Mouse (Mus musculus) brain, embryonic 14.5 days (tissue): ENCODE data around the gene Maats1. TPM values are rescaled to one million over a fixed set of nuclear protein-coding genes. Genes with fewer than 3 reads are reported as not detected.

Experiments
- DNase-seq: peaks from one replicate; pipeline ENCODE4 v3.0.0-alpha.2; 2011; ENCODE audit warnings: low read depth
- CTCF ChIP-seq: fragments of 200-500 bp; IDR thresholded peaks from 2 replicates; pipeline ENCODE4 v1.5.1; 2012; ENCODE audit warnings: inconsistent platforms, mild to moderate bottlenecking, moderate library complexity, borderline replicate concordance; ENCODE audit not compliant: insufficient read depth, insufficient read length; ENCODE audit errors: extremely low read depth
- POLR2A ChIP-seq: fragments of 200-500 bp; IDR thresholded peaks from 2 replicates; pipeline ENCODE4 v1.6.1; 2012; ENCODE audit warnings: mild to moderate bottlenecking, inconsistent platforms, borderline replicate concordance; ENCODE audit not compliant: poor library complexity, insufficient read depth, insufficient read length, severe bottlenecking; ENCODE audit errors: extremely low read depth
- polyA plus RNA-seq: library from polyadenylated mRNA; depleted of rRNA; stranded (reverse); fragments of >200 nt; gene quantifications from 2 replicates; pipeline ENCODE4 v1.2.3, GENCODE M21; 2012

The Maats1 gene
- polyA plus RNA-seq, 1 experiment: 1.4 TPM

DNA sequence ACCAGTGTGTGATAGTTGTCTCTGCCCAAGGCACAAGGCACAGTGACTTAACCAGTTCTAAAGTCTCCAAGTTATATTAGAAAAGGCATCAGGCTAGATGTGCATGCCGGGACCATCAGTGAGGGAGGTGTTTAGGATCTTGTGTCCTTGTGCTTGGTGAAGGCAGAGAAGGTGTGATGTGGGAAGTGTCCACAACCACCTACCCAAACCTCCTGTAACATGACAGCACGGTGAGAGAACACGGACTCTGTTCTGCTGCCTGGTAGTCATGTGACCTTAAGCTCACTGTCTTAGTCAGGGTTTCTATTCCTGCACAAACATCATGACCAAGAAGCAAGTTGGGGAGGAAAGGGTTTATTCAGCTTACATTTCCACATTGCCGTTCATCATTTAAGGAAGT, 24.3 kb upstream of the Maats1 start:
- DNase-seq: no peak
- TF ChIP-seq POLR2A (no peak), CTCF (no peak)

DNA sequence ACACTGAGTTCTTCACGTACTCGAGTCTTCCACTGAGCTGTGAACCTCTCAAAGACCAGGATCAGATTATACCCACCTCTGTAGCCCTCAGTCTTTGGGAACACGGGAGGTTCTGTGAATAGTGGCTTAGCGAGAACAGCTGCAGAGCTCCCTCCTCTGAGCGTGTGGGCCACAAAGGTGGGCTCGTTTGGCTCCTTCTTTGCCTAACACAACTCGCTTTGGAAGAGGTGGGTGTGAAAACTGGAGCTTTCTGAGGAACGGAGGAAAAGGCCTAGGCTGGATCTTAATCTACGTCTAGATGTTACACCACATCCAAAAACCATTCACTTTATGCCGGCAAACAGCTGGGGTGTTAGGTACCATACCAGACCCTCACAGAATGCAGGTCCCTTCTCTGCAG, 23.4 kb upstream of the Maats1 start:
- no peak for TF ChIP-seq CTCF
- no peak for TF ChIP-seq POLR2A
- no peak for DNase-seq

DNA sequence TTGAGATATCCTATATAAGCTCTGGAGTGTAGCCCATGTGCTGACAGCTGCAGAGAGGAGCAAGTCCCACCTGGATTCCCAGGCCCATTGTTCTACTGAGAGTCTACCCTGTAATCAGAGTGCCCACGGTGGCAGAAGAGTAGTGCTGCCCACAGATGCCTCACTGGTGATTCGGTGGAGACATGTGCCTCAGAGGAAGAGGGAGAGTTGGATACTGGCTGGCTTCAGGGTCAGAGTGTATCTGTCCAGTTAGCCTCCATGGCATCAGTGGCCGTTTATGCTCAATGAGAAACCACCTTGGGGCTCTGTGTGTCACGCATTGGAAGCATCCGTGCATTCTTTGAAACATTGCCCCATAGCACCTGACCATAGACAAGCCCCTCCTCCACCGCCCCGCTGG, 21.7 kb upstream of the Maats1 start:
- no peak for TF ChIP-seq POLR2A
- no peak for TF ChIP-seq CTCF
- DNase-seq: no peak

DNA sequence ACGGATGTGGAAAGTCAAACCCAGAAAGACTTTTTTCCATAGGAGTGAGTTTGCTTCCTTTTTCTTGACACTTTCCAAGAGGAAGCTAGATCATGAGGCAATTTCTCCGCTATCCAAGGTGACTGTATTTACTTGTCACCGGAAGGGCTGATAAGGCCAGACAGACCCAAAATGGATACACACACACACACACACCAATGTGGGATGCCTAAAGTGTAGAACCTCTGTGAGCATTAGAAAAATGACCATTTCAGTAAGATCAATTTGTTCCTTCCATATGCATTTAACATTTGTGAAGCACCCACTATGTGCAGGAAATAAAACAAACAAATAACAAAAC, 21.3 kb upstream of the Maats1 start:
- TF ChIP-seq CTCF (no peak), POLR2A (no peak)
- no peak for DNase-seq

DNA sequence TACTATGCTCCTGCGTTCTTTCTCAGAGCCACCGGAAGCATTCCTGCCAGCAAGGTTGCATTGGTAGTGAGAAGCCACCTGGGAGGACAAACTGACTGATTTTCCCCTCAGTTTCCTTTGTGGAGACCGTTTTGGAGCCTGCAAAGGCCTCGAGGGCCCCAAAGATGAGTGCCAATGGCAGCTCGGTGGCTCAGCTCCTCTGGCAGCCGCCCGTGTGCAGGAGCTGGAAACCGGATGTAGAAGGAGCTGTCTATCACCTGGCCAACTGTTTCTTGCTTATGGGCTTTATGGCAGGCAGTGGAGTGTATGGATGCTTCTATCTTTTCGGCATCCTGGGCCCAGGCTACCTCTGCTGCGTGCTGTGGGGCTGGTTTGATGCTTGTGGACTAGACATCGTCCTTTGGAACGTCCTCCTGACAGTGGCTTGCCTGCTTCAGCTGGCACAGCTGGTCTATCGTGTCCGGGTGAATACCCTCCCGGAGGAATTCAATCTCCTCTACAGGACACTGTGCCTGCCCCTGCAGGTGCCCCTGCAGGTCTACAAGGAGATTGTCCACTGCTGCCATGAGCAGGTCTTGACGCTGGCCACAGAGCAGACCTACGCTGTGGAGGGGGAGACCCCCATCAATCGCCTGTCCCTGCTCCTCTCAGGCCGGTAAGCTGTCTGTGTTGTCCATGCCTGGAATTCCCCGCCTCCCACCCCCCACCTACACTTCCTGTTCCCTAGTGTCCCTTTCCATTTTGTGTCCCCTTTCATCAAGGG, 20.7 kb upstream of the Maats1 start:
- no peak for TF ChIP-seq CTCF
- TF ChIP-seq POLR2A: no peak
- no peak for DNase-seq

DNA sequence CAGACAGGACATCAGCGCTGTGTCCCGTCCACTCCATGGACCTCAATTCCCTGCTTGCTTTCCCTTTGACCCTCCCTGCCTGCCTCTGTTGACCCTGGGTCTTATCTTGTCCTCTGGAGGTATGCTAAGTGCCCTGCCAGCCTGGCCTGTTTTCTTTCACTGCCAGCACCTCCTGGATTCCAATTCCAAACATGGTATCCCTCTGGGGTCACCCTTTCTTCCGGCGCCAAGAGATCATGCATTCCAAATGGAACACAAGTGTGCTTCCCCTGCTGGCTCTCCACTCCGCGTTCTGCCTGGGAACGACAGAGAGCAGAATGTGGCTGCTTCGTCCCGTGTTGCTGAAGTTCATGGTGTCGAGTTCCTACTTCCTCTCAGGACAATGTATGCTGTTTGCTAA, 20.0 kb upstream of the Maats1 start, which contains the start of gene Popdc2:
Gene Popdc2, plus strand, starts transcription at position 277 of the 400 bp plus-strand sequence.
- DNase-seq: no peak
- TF ChIP-seq POLR2A: no peak

DNA sequence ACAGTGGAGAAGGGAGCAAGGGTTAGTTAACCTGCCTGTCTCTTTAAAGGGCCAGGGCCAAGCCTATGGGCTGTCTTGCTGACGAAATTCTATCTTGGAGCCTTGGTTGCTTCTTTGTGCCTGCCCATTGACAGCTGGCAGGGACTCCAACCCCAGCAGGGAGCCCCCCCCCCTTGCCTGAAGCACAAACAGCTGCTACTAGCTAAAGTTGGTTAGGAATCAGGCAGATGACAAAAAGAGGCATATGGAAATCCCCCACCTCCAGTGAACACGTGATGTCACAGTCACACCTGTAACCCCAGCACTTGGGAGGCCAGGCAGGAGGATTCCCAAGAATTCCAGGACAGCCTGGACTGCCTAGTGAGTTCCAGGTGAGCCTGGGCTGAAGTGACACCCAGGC, 18.4 kb upstream of the Maats1 start:
- DNase-seq: peak; percentile 45
- TF ChIP-seq CTCF (no peak), POLR2A (no peak)

DNA sequence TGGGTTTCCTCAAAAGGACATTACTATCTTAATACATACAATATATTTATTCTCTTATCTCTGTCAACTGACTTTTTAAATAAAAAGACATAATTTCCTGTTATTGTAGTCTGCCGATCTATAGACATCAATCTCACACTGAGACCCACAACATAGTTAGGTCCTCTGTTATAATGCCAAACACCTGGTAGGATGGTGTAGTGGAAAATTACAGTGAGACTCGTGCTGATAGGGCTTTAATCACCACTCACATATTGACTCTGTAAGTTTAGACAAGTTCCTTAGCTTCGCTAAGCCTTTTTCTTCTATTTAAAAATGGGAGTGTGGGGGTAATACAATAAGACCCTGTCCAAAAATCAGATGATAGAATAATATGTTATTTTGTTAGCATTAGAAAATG, 17.9 kb upstream of the Maats1 start:
- TF ChIP-seq POLR2A: no peak
- TF ChIP-seq CTCF: no peak
- DNase-seq: no peak

DNA sequence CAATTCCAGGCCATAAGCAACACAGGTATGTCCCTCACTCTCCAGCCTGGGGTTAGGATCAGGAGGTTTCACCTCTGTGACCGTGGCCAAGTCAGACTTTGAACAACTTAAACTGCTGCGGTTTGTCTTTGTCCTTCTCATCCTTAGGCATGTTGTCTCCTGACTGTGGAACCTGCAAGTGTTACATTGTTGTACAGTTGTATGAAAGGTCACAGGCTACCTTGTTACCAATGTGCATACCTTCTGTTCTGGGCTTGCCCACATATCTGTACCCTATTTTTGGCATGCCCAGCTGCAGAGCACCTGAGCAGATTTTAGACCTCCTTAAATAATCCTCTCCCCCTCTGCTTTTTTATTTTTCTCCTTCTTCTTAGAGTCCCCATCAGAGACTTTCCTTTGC, 17.3 kb upstream of the Maats1 start:
- TF ChIP-seq POLR2A (no peak), CTCF (no peak)
- no peak for DNase-seq

DNA sequence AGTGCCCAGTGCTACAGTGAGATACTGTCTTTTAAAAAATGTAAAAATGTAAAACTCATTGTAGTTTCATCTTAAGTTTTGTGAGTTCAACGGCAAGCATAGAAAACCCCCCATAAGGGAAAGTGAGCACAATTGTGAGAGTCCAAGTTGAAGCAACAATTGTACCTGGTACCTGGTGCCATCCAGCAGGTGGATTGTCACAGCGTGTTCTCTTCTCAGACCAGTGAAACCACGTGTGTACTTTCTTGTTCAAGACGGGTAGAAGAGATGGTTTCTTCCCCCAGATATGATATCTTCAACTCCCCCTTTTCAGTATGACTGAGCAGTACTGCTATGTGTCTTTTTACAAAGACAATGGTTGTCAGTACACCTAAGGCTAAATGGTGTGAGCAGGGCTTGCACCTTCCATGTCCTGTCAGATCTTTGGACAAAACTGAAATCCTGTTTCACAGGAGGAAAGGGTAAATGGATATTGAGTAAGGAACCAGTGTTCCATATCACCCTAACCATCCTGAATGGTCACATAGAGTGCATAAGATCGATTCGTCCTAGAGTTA, 16.4 kb upstream of the Maats1 start:
- no peak for DNase-seq

DNA sequence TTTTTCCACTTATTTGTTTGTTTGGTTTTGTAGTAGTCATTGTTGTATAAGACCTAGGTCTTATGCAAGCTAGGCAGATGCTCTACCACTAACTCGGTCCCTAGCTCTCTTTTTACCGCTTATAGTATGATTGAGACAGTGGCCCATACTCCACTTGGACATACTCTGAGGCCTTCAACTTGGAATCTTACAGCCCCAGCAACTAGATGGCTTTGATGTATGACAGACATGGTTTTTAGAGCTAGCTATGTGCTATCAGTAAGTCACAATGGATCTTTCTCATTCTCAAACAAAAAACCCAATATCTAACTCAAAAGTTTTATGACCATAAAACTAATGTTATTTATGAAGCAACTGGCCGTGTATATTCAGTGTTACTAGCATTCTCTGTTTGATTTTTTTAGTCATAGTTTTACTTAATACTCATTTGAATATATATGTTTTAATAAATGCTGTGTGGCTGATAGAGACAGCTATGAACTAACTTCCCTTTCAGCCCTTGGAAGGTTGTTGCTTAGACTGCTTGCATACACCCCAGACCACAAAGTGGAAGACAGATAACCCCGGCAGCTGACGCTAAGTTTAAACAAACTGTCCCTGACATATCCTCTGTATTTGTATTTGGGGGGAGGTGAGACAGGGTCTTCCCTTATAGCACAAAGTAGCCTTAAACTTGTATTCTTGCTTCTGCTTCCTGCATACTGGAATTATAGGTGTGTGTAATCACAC, 12.4 kb upstream of the Maats1 start:
- TF ChIP-seq CTCF (no peak), POLR2A (no peak)
- no peak for DNase-seq

More for the DNA sequence above, 16.4 kb upstream of the Maats1 start:
- TF ChIP-seq POLR2A: no peak
- TF ChIP-seq CTCF: no peak
